Mouse (Mus musculus) heart, postnatal 0 days (tissue): ENCODE measurements around the gene Top3b.
A peak's percentile ranks its signal among the peaks of the same experiment; 100 is the strongest.

ENCODE experiments used
- CTCF ChIP-seq: IDR thresholded peaks from 2 replicates; pipeline ENCODE4 v1.5.1; 2016; ENCODE audit warnings: antibody characterized with exemption, control low read depth, low read depth
- EP300 ChIP-seq: IDR thresholded peaks from 2 replicates; pipeline ENCODE4 v1.6.1; 2016; ENCODE audit warnings: antibody characterized with exemption, low read depth

DNA sequence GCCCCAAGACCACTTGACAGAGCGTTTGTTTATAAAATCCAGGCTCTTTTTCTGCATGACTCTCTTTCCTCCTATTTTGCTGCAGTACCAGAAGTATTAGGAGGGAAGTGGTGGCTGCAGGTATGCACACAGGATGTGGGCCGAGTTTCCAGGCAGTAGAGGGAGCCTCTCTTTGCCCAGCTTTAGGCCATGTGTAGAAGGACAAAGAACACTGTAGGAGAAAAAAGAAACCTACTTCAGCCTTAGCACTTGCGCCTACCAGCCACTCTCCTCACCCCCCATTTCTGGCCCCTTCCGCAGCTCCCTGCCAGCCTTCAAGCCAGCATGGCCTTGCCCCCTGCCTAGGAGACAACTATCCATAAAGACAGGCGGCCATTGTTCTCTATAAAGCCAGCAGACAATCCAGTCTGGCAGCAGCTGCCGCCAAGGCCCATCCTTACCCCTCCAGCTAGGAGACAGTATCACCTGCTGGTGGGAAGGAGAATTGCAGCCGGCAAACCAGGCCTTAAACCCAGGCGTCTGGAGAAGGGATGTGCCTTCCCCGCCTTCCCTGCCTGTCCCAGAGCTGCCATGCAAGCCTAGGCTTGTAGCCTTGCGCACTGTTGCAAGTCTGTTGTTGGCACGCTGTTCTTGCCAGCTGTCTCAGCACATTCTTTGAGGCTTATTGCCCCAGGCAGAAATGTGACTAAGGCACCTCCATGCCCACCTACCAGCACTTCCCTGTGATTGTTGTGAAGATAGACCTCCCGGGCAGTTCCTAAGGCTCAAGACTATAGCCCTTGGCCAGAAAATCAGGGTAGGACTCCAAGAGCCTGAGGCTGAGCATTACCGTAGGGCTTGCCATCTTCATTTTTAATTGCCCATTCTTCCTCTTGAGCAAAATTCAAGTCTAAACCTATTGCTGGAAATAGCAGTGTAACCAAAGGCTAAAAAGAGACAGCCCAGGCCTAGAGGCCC, 41.4 kb downstream of the Top3b start:
- TF ChIP-seq CTCF, result peak; percentile 95
- no peak for TF ChIP-seq EP300
